Mouse (Mus musculus) midbrain, embryonic 13.5 days (tissue): ENCODE measurements around the gene Ltn1. TPM values are rescaled to one million over a fixed set of nuclear protein-coding genes. Genes with fewer than 3 reads are reported as not detected.

Source experiments
- ATAC-seq: fragments of 200-750 bp; cut with Nextera tagmentation; 2 replicates; pipeline ENCODE4 v1.8.0; 2017; ENCODE audit warnings: mild to moderate bottlenecking, moderate TSS enrichment, moderate library complexity
- H3K27ac ChIP-seq: fragments of 300-500 bp; sonication (generic); 2 replicates; pipeline ENCODE4 v1.5.1; 2015; ENCODE audit warnings: inconsistent platforms, mild to moderate bottlenecking, moderate library complexity
- H3K27me3 ChIP-seq: fragments of 300-500 bp; sonication (generic); 2 replicates; pipeline ENCODE4 v1.6.1; 2015; ENCODE audit warnings: mild to moderate bottlenecking, inconsistent platforms
- H3K36me3 ChIP-seq: fragments of 300-500 bp; sonication (generic); 2 replicates; pipeline ENCODE4 v1.6.1; 2015; ENCODE audit warnings: mild to moderate bottlenecking, inconsistent platforms
- H3K4me1 ChIP-seq: fragments of 300-500 bp; sonication (generic); replicated peaks from 2 replicates; pipeline ENCODE4 v1.6.1; 2015; ENCODE audit warnings: inconsistent platforms
- H3K4me2 ChIP-seq: fragments of 300-500 bp; sonication (generic); replicated peaks from 2 replicates; pipeline ENCODE4 v1.6.1; 2015; ENCODE audit warnings: moderate library complexity, mild to moderate bottlenecking, inconsistent platforms
- H3K4me3 ChIP-seq: fragments of 300-500 bp; sonication (generic); replicated peaks from 2 replicates; pipeline ENCODE4 v1.5.1; 2015; ENCODE audit warnings: mild to moderate bottlenecking, inconsistent platforms
- H3K9ac ChIP-seq: fragments of 300-500 bp; sonication (generic); replicated peaks from 2 replicates; pipeline ENCODE4 v1.6.1; 2015; ENCODE audit warnings: mild to moderate bottlenecking, inconsistent platforms
- H3K9me3 ChIP-seq: fragments of 300-500 bp; sonication (generic); 2 replicates; pipeline ENCODE4 v1.6.1; 2016; ENCODE audit warnings: mild to moderate bottlenecking, inconsistent platforms
- WGBS: fragments of 180-500 bp; shearing (Covaris S2); methylation state at CpG from one replicate; pipeline ENCODE4 v1.1.7; 2015; 5-methylcytosine and 5-hydroxymethylcytosine counted together
- polyA plus RNA-seq: library from polyadenylated mRNA; unstranded; fragments of >200 nt; fragmentation: Nextera tagmentation; extraction: Ambion mirVana; gene quantifications from 2 replicates; pipeline ENCODE4 v1.2.1, GENCODE M21; 2015

Ltn1 gene
- polyA plus RNA-seq, 1 experiment from 2014 or later: 28.2 TPM

DNA sequence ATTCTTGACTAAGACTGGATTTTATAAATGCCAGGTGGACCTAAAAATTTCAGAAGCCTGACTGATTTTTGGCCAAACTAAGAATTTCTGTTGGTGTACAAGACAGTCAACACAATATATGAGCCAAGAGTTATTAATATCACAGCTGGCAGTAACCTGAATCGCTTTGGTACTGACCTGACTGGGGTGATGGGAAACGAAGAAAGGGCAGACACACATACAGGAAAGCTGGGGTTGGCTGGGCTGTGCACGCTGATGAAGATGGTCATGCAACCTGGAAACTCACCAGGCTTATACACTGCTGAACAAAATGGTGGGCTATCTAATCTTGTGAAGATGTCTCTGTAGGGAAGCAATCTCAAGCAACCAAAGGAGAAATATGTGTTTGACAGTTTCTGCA lies 102.4 kb downstream of the Ltn1 start:
- Histone ChIP-seq H3K4me3 (no peak overlapping the region), H3K27ac (no peak overlapping the region), H3K27me3 (no peaks in the 10 kb centered on the region), H3K4me2 (no peak overlapping the region), H3K4me1 (no peaks in the 10 kb centered on the region), H3K9me3 (no peaks in the 10 kb centered on the region), H3K36me3 (no peaks in the 10 kb centered on the region), H3K9ac (no peak overlapping the region)
- 89% methylated on average over 3 of the region's 3 CpGs for WGBS
- no peak for ATAC-seq

Other genes starting within 250 kb of the Ltn1 start
- 20.4 and 21.5 TPM in 2 replicates for gene N6amt1, start 78.4 kb downstream of the Ltn1 start, polyA plus RNA-seq
- gene Rwdd2b, start 8.0 kb upstream of the Ltn1 start, polyA plus RNA-seq: 13.4 and 13.8 TPM in 2 replicates
- gene Usp16, start 22.1 kb upstream of the Ltn1 start, polyA plus RNA-seq: 46.9 and 49.0 TPM in 2 replicates
- 496 and 514 TPM in 2 replicates for gene Cct8, start 63.3 kb upstream of the Ltn1 start, polyA plus RNA-seq
- not detected in 2 replicates for gene Map3k7cl, start 120.7 kb upstream of the Ltn1 start, polyA plus RNA-seq